Mouse (Mus musculus): ENCODE measurements around the gene Tnfrsf1b.
"Not testable (repeated sequence)": the region's sequence is repeated elsewhere in the genome, so short reads cannot be mapped to it uniquely, and the experiment has no call there.

The Tnfrsf1b gene

DNA sequence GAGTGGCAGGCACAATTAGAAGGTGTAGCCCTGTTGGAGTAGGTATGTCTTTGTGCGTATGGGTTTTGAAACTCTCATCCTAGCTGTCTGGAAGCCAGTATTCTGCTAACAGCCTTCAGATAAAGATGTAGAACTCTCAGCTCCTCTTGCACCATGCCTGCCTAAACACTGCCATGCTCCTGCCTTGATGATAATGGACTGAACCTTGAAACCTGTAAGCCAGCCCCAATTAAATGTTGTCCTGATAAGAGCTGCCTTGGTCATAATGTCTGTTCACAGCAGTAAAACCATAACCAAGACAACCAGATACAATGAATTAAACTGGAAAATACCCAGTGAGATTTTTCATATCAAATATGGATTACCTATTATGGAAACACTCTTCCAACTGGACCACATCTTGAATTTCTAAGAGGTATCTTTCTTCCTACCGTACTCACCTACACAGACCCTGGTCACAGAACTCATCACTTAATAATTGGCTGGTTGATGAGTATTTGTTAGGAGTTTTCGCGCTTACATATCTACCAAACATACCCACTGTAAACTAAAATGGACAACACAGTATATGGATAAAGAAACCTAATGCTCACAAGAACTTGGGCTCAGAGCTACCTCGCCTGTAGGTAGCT, 67.6 kb downstream of the Tnfrsf1b start:
- DNase-seq = no peak

DNA sequence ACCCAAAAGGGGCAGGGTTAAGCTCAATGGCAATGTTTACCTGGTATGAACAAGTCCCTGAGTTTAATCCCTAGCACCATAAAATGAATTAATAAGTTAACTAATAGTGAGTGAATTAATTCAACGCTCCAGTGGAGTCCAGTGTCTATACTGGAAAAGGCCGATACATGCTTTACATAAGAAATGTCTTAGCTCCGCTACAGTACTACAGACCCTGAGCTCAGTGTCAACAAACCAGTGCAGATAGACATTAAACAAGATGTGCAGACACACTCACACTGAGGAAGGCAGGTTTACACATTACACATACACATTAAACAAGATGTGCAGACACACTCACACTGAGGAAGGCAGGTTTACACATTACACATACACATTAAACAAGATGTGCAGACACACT, 81.1 kb downstream of the Tnfrsf1b start:
- not testable (repeated sequence) for DNase-seq

DNA sequence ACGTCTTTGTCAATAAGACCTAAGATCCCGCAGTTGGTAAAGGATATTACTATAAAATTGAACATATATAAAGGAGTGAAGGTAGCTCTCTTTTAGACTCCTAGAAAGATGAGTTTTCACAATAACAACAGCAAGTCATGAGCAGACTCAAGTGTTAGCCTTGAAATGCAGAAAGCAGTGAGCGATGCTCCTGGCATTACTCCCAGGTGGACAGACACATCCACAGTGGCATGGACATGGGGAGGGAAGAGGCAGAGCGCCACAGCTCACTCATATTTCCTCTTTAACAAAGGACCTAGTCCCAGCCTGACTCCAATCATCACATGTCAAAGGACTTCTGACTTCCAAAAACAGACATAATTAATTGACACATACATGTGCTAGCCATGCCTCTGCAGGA, 82.6 kb downstream of the Tnfrsf1b start:
- DNase-seq = no peak
